Mouse (Mus musculus): ENCODE data around the gene Sppl3.

DNA sequence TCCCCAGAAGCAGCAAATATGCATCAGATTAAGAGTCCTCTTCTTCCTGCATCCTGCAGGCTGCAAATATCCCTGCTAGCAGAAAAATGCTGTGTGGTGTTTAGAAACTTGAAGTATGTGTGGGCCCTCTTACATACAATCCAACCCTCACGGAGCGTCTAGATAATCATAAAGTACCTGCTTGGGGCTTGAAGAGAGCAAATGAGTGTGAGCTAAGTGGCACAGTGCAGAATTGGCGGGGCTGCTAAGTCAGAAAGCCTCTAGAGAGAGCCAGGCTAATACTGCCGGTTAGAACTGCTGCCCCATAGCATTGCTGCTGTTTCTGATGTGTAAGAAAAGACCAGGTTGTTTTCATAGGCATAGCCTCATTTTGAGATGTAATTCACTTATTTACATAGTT, 18.0 kb downstream of the Sppl3 start:
- TF ChIP-seq EP300 (IDR thresholded peaks at IDR 0.05) (no peak), CTCF (IDR thresholded peaks at IDR 0.05) (no peak)

Data from lung, postnatal 0 days (tissue).